Comparison of ENCODE assay signal across 27 mouse cellular contexts in genomic region chr15:102114651-102115260, GRCm38 (mm10). TPM values are rescaled to one million over a fixed set of nuclear protein-coding genes. Genes with fewer than 3 reads are reported as not detected.
A peak's percentile ranks its signal among the peaks of the same experiment; 100 is the strongest.
DNase-seq lines count a peak whose midpoint lies in the region; ATAC-seq lines count a peak whose summit lies in the region.
"Had no signal": no experiment of that assay in that cellular context is flagged by ENCODE, and none has a peak within 500 bp of the region (broad histone marks: within the 10 kb centered on the region; RNA-seq: fewer than 3 reads in every experiment).

No protein-coding gene starts in this region.

- no peak overlapping the region for H3K4me3 ChIP-seq in heart, embryonic 10.5 days
- H3K4me3 ChIP-seq: embryonic facial prominence, embryonic 12.5 days; forebrain, embryonic 10.5 days; heart, embryonic 12.5 days; kidney, embryonic 15.5 days had no signal

- 83% methylated on average over 7 of the region's 7 CpGs for WGBS in heart, embryonic 10.5 days

- peaks cover 22% of the 10 kb centered on the region for H3K4me1 ChIP-seq in heart, embryonic 10.5 days
- H3K4me1 ChIP-seq: embryonic facial prominence, embryonic 12.5 days had no signal

- H3K36me3 ChIP-seq in heart, embryonic 10.5 days = peaks cover 98% of the 10 kb centered on the region

- no peaks in the 10 kb centered on the region for H3K9me3 ChIP-seq in heart, embryonic 10.5 days
- H3K9me3 ChIP-seq: embryonic facial prominence, embryonic 12.5 days; forebrain, embryonic 10.5 days; heart, embryonic 12.5 days; kidney, embryonic 15.5 days had no signal

- no peaks in the 10 kb centered on the region for H3K27me3 ChIP-seq in heart, embryonic 10.5 days (ENCODE audit: insufficient read depth, poor library complexity, severe bottlenecking)
- H3K27me3 ChIP-seq: CH12.LX; embryonic facial prominence, embryonic 12.5 days; kidney, embryonic 15.5 days had no signal

- no peak overlapping the region for H3K27ac ChIP-seq in heart, embryonic 10.5 days
- H3K27ac ChIP-seq: embryonic facial prominence, embryonic 12.5 days; forebrain, embryonic 10.5 days; kidney, embryonic 15.5 days; liver, embryonic 14.5 days; stomach, postnatal 0 days had no signal

- no peak for ATAC-seq in monocyte, adult 5-6 weeks (replicated peaks; ENCODE audit: insufficient number of reproducible peaks, low FRiP score, low TSS enrichment, poor library complexity, severe bottlenecking)
- ATAC-seq: forebrain, postnatal 0 days had no signal

- DNase-seq in adrenal gland, adult (ENCODE audit: inconsistent age in 2 of 2, low spot score in 1 of 2) = peak; percentile 84 to 89
- no peak for DNase-seq in adrenal gland, adult 18-20 months (ENCODE audit: low spot score in 2 of 2)
- DNase-seq in heart, adult 11 months = peak; percentile 91
- DNase-seq in heart, embryonic 10.5 days (ENCODE audit: low spot score) = no peak
- DNase-seq in adipocyte (ENCODE audit: low spot score) (peak; percentile 16), liver (no peak)
- peak; percentile 78 to 84 for DNase-seq in adrenal gland, postnatal 36 days
- DNase-seq: embryo, embryonic 11 days; forebrain, postnatal 0 days; kidney, adult 18-20 months; lung, adult 2 months; lung, postnatal 10 days; midbrain, embryonic 14.5 days; right cerebral cortex, postnatal 4 days; thymus, adult 18-20 months; thymus, postnatal 25 days had no signal

RNA-seq across cellular contexts. Expression of gene Tns2, which starts 14.5 kb away (rescaled TPM):
- 10 to 100 TPM; 76.9 to 89.5 TPM for total RNA-seq in adrenal gland, adult 18-20 months (2021)
- polyA plus RNA-seq in heart, embryonic 10.5 days (2016; fragmentation: Nextera tagmentation; extraction: Ambion mirVana) = 19.8 and 19.9 TPM in 2 replicates
- total RNA-seq in adrenal gland, postnatal 36 days (2021) = 10 to 100 TPM; 68.4 to 87.6 TPM
- 5.7 TPM in 1 of 3 replicates, not detected in the others for total RNA-seq in monocyte, adult 5-6 weeks (2017)

RNA-seq across cellular contexts. Expression of gene Spryd3, which starts 21.3 kb away (rescaled TPM):
- total RNA-seq in adrenal gland, adult 18-20 months (2021) = 10 to 100 TPM; 33.0 to 36.9 TPM
- polyA plus RNA-seq in heart, embryonic 10.5 days (2016; fragmentation: Nextera tagmentation; extraction: Ambion mirVana) = 19.0 and 19.4 TPM in 2 replicates
- total RNA-seq in adrenal gland, postnatal 36 days (2021) = 10 to 100 TPM; 34.4 to 42.4 TPM
- total RNA-seq in monocyte, adult 5-6 weeks (2017) = 49.3 to 56.3 TPM (median 49.3 TPM) in 3 replicates

RNA-seq across cellular contexts. Expression of gene Igfbp6, which starts 29.4 kb away (rescaled TPM):
- total RNA-seq in adrenal gland, adult 18-20 months (2021) = 10 to 100 TPM; 45.1 to 66.2 TPM
- polyA plus RNA-seq in heart, embryonic 10.5 days (2016; fragmentation: Nextera tagmentation; extraction: Ambion mirVana) = 0.64 and 0.67 TPM in 2 replicates
- total RNA-seq in adrenal gland, postnatal 36 days (2021) = 10 to 100 TPM; 43.4 to 51.3 TPM
- total RNA-seq in monocyte, adult 5-6 weeks (2017) = 0.38 to 1.4 TPM (median 0.68 TPM) in 3 replicates

RNA-seq across cellular contexts. Expression of gene Soat2, which starts 35.6 kb away (rescaled TPM):
- under 1 TPM; 0.26 to 0.56 TPM for total RNA-seq in adrenal gland, adult 18-20 months (2021)
- 2.0 and 7.9 TPM in 2 replicates for polyA plus RNA-seq in heart, embryonic 10.5 days (2016; fragmentation: Nextera tagmentation; extraction: Ambion mirVana)
- total RNA-seq in adrenal gland, postnatal 36 days (2021) = under 1 TPM; 0.40 to 0.49 TPM
- total RNA-seq in monocyte, adult 5-6 weeks (2017) = 6.2 to 25.0 TPM (median 10.2 TPM) in 3 replicates
- total RNA-seq: layer of hippocampus, postnatal 14 days had no signal
- polyA plus RNA-seq: cerebellum, adult 2 months; hindbrain, embryonic 14.5 days; midbrain, embryonic 14.5 days had no signal

RNA-seq across cellular contexts. Expression of gene Eif4b, which starts 41.2 kb away (rescaled TPM):
- total RNA-seq in adrenal gland, adult 18-20 months (2021) = 100 to 1,000 TPM; 197 to 252 TPM
- 85.5 and 99.6 TPM in 2 replicates for polyA plus RNA-seq in heart, embryonic 10.5 days (2016; fragmentation: Nextera tagmentation; extraction: Ambion mirVana)
- 100 to 1,000 TPM; 225 to 261 TPM for total RNA-seq in adrenal gland, postnatal 36 days (2021)
- 248 to 278 TPM (median 251 TPM) in 3 replicates for total RNA-seq in monocyte, adult 5-6 weeks (2017)

Comparison
In these comparisons a context has a peak if more than half of its experiments do, and no peak if none do; other contexts are left out.
1. DNase-seq: peak in adrenal gland, adult (2 of 2), heart, adult 11 months (single experiment), adipocyte (single experiment) and adrenal gland, postnatal 36 days (2 of 2); none in adrenal gland, adult 18-20 months (0 of 2), heart, embryonic 10.5 days (single experiment) and liver (single experiment).
2. RNA of gene Tns2, which starts 14.5 kb away (total RNA-seq): 76.9 to 89.5 TPM in adrenal gland, adult 18-20 months and 68.4 to 87.6 TPM in adrenal gland, postnatal 36 days; 5.7 TPM in monocyte, adult 5-6 weeks; every median in the first group is over 10 times any median in the second.
3. RNA of gene Igfbp6, which starts 29.4 kb away (total RNA-seq): 45.1 to 66.2 TPM in adrenal gland, adult 18-20 months and 43.4 to 51.3 TPM in adrenal gland, postnatal 36 days; 0.38 to 1.4 TPM in monocyte, adult 5-6 weeks; every median in the first group is over 10 times any median in the second.